ENCODE assay signal across 30 mouse cellular contexts in the genomic region with DNA sequence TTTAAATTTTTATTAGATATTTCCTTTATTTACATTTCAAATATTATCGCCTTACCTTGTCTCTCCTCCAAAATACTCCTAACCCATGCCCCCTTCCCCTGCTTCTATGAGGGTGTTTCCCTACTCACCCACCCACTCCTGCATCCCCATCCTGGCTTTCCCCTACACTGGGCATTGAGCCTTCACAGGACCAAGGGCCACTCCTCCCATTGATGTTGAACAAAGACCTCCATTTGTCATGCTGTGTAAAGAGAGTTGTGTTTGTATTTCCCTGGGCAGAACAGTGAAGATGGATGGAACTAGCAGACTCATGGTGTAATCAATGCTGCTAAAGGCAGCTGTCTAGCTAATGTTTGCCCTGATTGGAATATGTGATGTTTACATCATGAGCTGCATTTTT.
DNase-seq lines count a peak whose midpoint lies in the region; ATAC-seq and TF ChIP-seq lines count a peak whose summit lies in the region.
"Had no signal": no experiment of that assay in that cellular context is flagged by ENCODE, and none has a peak within 500 bp of the region (broad histone marks: within the 10 kb centered on the region; RNA-seq: fewer than 3 reads in every experiment).

No protein-coding gene starts in this region.

- no peaks in the 10 kb centered on the region for H3K9me3 ChIP-seq in neural tube, embryonic 11.5 days (ENCODE audit: control insufficient read depth, low read length)
- H3K9me3 ChIP-seq in hindbrain, embryonic 13.5 days = no peaks in the 10 kb centered on the region
- H3K9me3 ChIP-seq in neural tube, embryonic 14.5 days (ENCODE audit: control insufficient read depth, low read length) = no peaks in the 10 kb centered on the region
- H3K9me3 ChIP-seq: embryonic facial prominence, embryonic 13.5 days; forebrain, embryonic 10.5 days; forebrain, embryonic 15.5 days; intestine, embryonic 15.5 days; limb, embryonic 10.5 days; limb, embryonic 15.5 days; liver, embryonic 13.5 days; stomach, embryonic 15.5 days had no signal

- ATAC-seq in neural tube, embryonic 11.5 days (ENCODE audit: insufficient read depth, low FRiP score, low TSS enrichment) = peak; percentile 81
- ATAC-seq in hindbrain, embryonic 13.5 days (ENCODE audit: low FRiP score) = 0 out of 2 replicates have a peak, but pooled peaks have one; percentile 36
- peak; percentile 41; the same call in 1 of the 2 replicates for ATAC-seq in neural tube, embryonic 14.5 days (ENCODE audit: low read depth)
- ATAC-seq: forebrain, embryonic 15.5 days; intestine, embryonic 15.5 days had no signal

- intact Hi-C loops in gastrocnemius, adult 2 months (cut with DNase I) = no loop called here

- H3K36me3 ChIP-seq in neural tube, embryonic 11.5 days (ENCODE audit: control insufficient read depth, insufficient read depth, low read length) = no peaks in the 10 kb centered on the region
- no peaks in the 10 kb centered on the region for H3K36me3 ChIP-seq in hindbrain, embryonic 13.5 days
- H3K36me3 ChIP-seq in neural tube, embryonic 14.5 days (ENCODE audit: control insufficient read depth, insufficient read depth, low read length) = no peaks in the 10 kb centered on the region
- H3K36me3 ChIP-seq: embryonic facial prominence, embryonic 13.5 days; forebrain, embryonic 10.5 days; forebrain, embryonic 15.5 days; intestine, embryonic 15.5 days; limb, embryonic 10.5 days; limb, embryonic 15.5 days; liver, embryonic 13.5 days; stomach, embryonic 15.5 days had no signal

- no peak overlapping the region for H3K4me3 ChIP-seq in neural tube, embryonic 11.5 days (ENCODE audit: low read depth, low read length)
- no peak overlapping the region for H3K4me3 ChIP-seq in hindbrain, embryonic 13.5 days
- no peak overlapping the region for H3K4me3 ChIP-seq in neural tube, embryonic 14.5 days (ENCODE audit: low read depth, low read length)
- H3K4me3 ChIP-seq in gastrocnemius, adult 2 months = no peak overlapping the region
- H3K4me3 ChIP-seq: embryonic facial prominence, embryonic 13.5 days; forebrain, embryonic 10.5 days; forebrain, embryonic 15.5 days; intestine, embryonic 15.5 days; limb, embryonic 10.5 days; limb, embryonic 15.5 days; liver, embryonic 13.5 days; stomach, embryonic 15.5 days had no signal

- no peak overlapping the region for H3K9ac ChIP-seq in neural tube, embryonic 11.5 days (ENCODE audit: low read length)
- no peak overlapping the region for H3K9ac ChIP-seq in hindbrain, embryonic 13.5 days
- H3K9ac ChIP-seq in neural tube, embryonic 14.5 days (replicated peaks; ENCODE audit: low read depth, low read length) = no peak overlapping the region
- H3K9ac ChIP-seq: embryonic facial prominence, embryonic 13.5 days; forebrain, embryonic 15.5 days; intestine, embryonic 15.5 days; limb, embryonic 15.5 days; liver, embryonic 13.5 days; stomach, embryonic 15.5 days had no signal

- no peaks in the 10 kb centered on the region for H3K27me3 ChIP-seq in neural tube, embryonic 11.5 days (ENCODE audit: control insufficient read depth, insufficient read depth, low read length)
- no peaks in the 10 kb centered on the region for H3K27me3 ChIP-seq in hindbrain, embryonic 13.5 days
- H3K27me3 ChIP-seq in neural tube, embryonic 14.5 days (ENCODE audit: control insufficient read depth, insufficient read depth, low read length) = no peaks in the 10 kb centered on the region
- H3K27me3 ChIP-seq: embryonic facial prominence, embryonic 13.5 days; forebrain, embryonic 15.5 days; intestine, embryonic 15.5 days; limb, embryonic 15.5 days; liver, embryonic 13.5 days; stomach, embryonic 15.5 days had no signal

- WGBS in neural tube, embryonic 11.5 days = 53% methylated on average over 1 of the region's 1 CpGs
- 45% methylated on average over 1 of the region's 1 CpGs for WGBS in hindbrain, embryonic 13.5 days
- 54% methylated on average over 1 of the region's 1 CpGs for WGBS in neural tube, embryonic 14.5 days

- DNase-seq in neural tube, embryonic 11.5 days (ENCODE audit: low spot score) = no peak
- DNase-seq in neural tube, embryonic 10.5 days (ENCODE audit: extremely low spot score, low spot score) = no peak
- peak; percentile 12 for DNase-seq in embryo, embryonic 11 days
- DNase-seq in gastrocnemius, adult 2 months = no peak
- DNase-seq in kidney, adult 11 months = no peak
- DNase-seq: adrenal gland, postnatal 36 days; B cell, adult 2 months; cerebellum, adult 18-20 months; cerebellum, postnatal 10 days; gastrocnemius, postnatal 36 days; heart, adult 18-20 months; kidney, adult 9 months; kidney, postnatal 10 days; layer of hippocampus, postnatal 36 days; liver, embryonic 13.5 days; lung, adult 2 months; lung, postnatal 10 days; right cerebral cortex, postnatal 14 days; thymus, postnatal 14 days had no signal

- no peak overlapping the region for H3K27ac ChIP-seq in neural tube, embryonic 11.5 days (ENCODE audit: low read depth, low read length)
- H3K27ac ChIP-seq in hindbrain, embryonic 13.5 days = no peak overlapping the region
- no peak overlapping the region for H3K27ac ChIP-seq in neural tube, embryonic 14.5 days (ENCODE audit: low read depth, low read length)
- H3K27ac ChIP-seq in gastrocnemius, adult 2 months = no peak overlapping the region
- H3K27ac ChIP-seq: embryonic facial prominence, embryonic 13.5 days; forebrain, embryonic 10.5 days; forebrain, embryonic 15.5 days; intestine, embryonic 15.5 days; limb, embryonic 10.5 days; limb, embryonic 15.5 days; liver, embryonic 13.5 days; macrophage; stomach, embryonic 15.5 days had no signal

- no peaks in the 10 kb centered on the region for H3K4me1 ChIP-seq in neural tube, embryonic 11.5 days (ENCODE audit: control insufficient read depth, insufficient read depth, low read length)
- no peaks in the 10 kb centered on the region for H3K4me1 ChIP-seq in hindbrain, embryonic 13.5 days (replicated peaks)
- no peaks in the 10 kb centered on the region for H3K4me1 ChIP-seq in neural tube, embryonic 14.5 days (ENCODE audit: control insufficient read depth, insufficient read depth, low read length)
- H3K4me1 ChIP-seq: embryonic facial prominence, embryonic 13.5 days; forebrain, embryonic 15.5 days; intestine, embryonic 15.5 days; limb, embryonic 10.5 days; limb, embryonic 15.5 days; liver, embryonic 13.5 days; stomach, embryonic 15.5 days had no signal

- no peak for TF ChIP-seq CTCF in gastrocnemius, adult 2 months (IDR thresholded peaks at IDR 0.05)

- H3K4me2 ChIP-seq in neural tube, embryonic 11.5 days (ENCODE audit: low read depth) = no peak overlapping the region
- no peak overlapping the region for H3K4me2 ChIP-seq in hindbrain, embryonic 13.5 days
- no peak overlapping the region for H3K4me2 ChIP-seq in neural tube, embryonic 14.5 days (ENCODE audit: low read depth, low read length)
- H3K4me2 ChIP-seq: embryonic facial prominence, embryonic 13.5 days; forebrain, embryonic 15.5 days; heart, embryonic 11.5 days; intestine, embryonic 15.5 days; limb, embryonic 15.5 days; liver, embryonic 13.5 days; stomach, embryonic 15.5 days had no signal
